Mouse (Mus musculus): ENCODE measurements around the gene Fggy.

GRCm38 (mm10) chr4:95729142-95729826 is 172.0 kb downstream of the Fggy start:
- TF ChIP-seq CTCF (IDR thresholded peaks at IDR 0.05; ENCODE audit: borderline replicate concordance, insufficient read depth, low read depth, low read length), result no peak
- TF ChIP-seq POLR2A (IDR thresholded peaks at IDR 0.05; ENCODE audit: borderline replicate concordance, insufficient read depth, low read length), result no peak
